Mouse (Mus musculus): ENCODE results near the gene Trrap. TPM values are rescaled to one million over a fixed set of nuclear protein-coding genes. Genes with fewer than 3 reads are reported as not detected.

The Trrap gene
- polyA plus RNA-seq, 1 experiment from 2014 or later = 15.5 TPM

DNA sequence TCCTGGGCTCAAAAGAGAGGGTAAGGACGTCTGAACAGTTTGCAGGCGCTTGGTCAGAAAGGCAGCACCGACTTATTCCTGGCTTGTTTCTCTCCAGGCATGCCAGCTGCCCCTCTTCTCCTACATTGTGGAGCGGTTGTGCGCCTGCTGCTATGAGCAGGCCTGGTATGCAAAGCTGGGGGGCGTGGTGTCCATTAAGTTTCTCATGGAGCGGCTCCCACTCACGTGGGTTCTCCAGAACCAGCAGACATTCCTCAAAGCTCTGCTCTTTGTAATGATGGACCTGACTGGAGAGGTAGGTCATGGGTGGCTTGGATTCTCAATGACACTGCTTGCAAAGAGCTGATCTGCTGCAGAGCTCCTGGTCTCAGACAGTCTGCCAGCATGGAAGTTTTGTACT is 35.5 kb downstream of the Trrap start:
- Histone ChIP-seq H3K9ac (ENCODE audit: low read depth, low read length) (no peak overlapping the region), H3K4me2 (ENCODE audit: low read depth, low read length) (no peak overlapping the region), H3K9me3 (replicated peaks; ENCODE audit: control insufficient read depth, low read length) (no peaks in the 10 kb centered on the region), H3K27ac (ENCODE audit: low read length) (no peak overlapping the region), H3K36me3 (ENCODE audit: control insufficient read depth, insufficient read depth) (peaks cover 43% of the 10 kb centered on the region), H3K27me3 (ENCODE audit: control insufficient read depth, insufficient read depth, low read depth, low read length) (no peaks in the 10 kb centered on the region), H3K4me3 (ENCODE audit: low read depth, low read length) (no peak overlapping the region), H3K4me1 (ENCODE audit: control insufficient read depth, low read depth, low read length) (no peaks in the 10 kb centered on the region)
- ATAC-seq (ENCODE audit: low read depth) = no peak
- WGBS (ENCODE audit: insufficient replicate concordance) = 88% methylated on average over 8 of the region's 8 CpGs

GRCm38 (mm10) chr5:144804181-144804580 is 36.6 kb downstream of the Trrap start:
- Histone ChIP-seq H3K9me3 (replicated peaks; ENCODE audit: control insufficient read depth, low read length) (no peaks in the 10 kb centered on the region), H3K4me2 (ENCODE audit: low read depth, low read length) (no peak overlapping the region), H3K27ac (ENCODE audit: low read length) (no peak overlapping the region), H3K4me3 (ENCODE audit: low read depth, low read length) (no peak overlapping the region), H3K27me3 (ENCODE audit: control insufficient read depth, insufficient read depth, low read depth, low read length) (no peaks in the 10 kb centered on the region), H3K4me1 (ENCODE audit: control insufficient read depth, low read depth, low read length) (no peaks in the 10 kb centered on the region), H3K36me3 (ENCODE audit: control insufficient read depth, insufficient read depth) (peaks cover 45% of the 10 kb centered on the region), H3K9ac (ENCODE audit: low read depth, low read length) (no peak overlapping the region)
- ATAC-seq (ENCODE audit: low read depth) = no peak
- WGBS (ENCODE audit: insufficient replicate concordance) = 64% methylated on average over 7 of the region's 7 CpGs

- Histone ChIP-seq H3K4me2 (ENCODE audit: low read depth, low read length) (no peak overlapping the region), H3K4me1 (ENCODE audit: control insufficient read depth, low read depth, low read length) (no peaks in the 10 kb centered on the region), H3K27ac (ENCODE audit: low read length) (no peak overlapping the region), H3K27me3 (ENCODE audit: control insufficient read depth, insufficient read depth, low read depth, low read length) (no peaks in the 10 kb centered on the region), H3K9me3 (replicated peaks; ENCODE audit: control insufficient read depth, low read length) (no peaks in the 10 kb centered on the region), H3K4me3 (ENCODE audit: low read depth, low read length) (no peak overlapping the region), H3K36me3 (ENCODE audit: control insufficient read depth, insufficient read depth) (peaks cover 42% of the 10 kb centered on the region), H3K9ac (ENCODE audit: low read depth, low read length) (no peak overlapping the region)
- no peak for ATAC-seq (ENCODE audit: low read depth)
- WGBS (ENCODE audit: insufficient replicate concordance) = 83% methylated on average over 10 of the region's 10 CpGs
Measured at GRCm38 (mm10) chr5:144806931-144807330, 39.4 kb downstream of the Trrap start.

DNA sequence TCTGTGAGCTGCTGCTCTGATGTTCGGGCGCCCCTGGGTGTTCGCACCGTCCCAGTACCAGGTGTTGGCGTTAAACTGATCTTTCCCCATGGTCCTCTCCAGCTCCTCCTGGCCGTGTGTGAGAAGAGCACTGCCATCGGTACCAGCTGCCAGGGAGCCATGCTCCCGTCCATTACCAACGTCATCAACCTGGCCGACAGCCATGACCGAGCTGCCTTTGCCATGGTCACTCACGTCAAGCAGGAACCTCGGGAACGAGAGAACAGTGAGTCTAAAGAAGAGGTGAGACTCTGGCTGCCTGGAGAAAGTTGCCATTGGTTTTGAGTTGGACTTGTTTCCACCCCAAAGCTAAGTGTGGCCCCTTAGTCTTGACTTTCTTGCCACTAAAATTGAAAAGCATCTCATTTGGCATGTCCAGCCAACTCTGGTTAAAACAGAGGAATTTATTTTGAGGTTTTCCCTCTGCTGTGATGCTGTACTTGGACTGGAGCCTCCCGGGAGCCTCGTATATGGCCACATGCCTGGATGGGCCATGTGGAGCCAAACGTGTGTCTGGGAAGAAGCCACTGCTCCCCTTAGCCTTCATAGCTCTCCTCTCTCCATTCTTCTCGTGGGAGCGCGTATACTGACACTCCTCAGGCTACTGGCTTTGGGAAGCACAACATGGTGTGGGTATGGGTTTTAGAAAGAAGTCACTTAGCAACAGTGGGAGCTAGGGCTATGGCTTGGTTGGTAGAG is 61.0 kb downstream of the Trrap start:
- Histone ChIP-seq H3K4me3 (ENCODE audit: low read depth, low read length) (no peak overlapping the region), H3K4me2 (ENCODE audit: low read depth, low read length) (no peak overlapping the region), H3K27me3 (ENCODE audit: control insufficient read depth, insufficient read depth, low read depth, low read length) (no peaks in the 10 kb centered on the region), H3K36me3 (ENCODE audit: control insufficient read depth, insufficient read depth) (peaks cover 53% of the 10 kb centered on the region), H3K9ac (ENCODE audit: low read depth, low read length) (no peak overlapping the region), H3K9me3 (replicated peaks; ENCODE audit: control insufficient read depth, low read length) (no peaks in the 10 kb centered on the region), H3K4me1 (ENCODE audit: control insufficient read depth, low read depth, low read length) (no peaks in the 10 kb centered on the region), H3K27ac (ENCODE audit: low read length) (no peak overlapping the region)
- WGBS (ENCODE audit: insufficient replicate concordance) = 85% methylated on average over 20 of the region's 20 CpGs
- no peak for ATAC-seq (ENCODE audit: low read depth)

DNA sequence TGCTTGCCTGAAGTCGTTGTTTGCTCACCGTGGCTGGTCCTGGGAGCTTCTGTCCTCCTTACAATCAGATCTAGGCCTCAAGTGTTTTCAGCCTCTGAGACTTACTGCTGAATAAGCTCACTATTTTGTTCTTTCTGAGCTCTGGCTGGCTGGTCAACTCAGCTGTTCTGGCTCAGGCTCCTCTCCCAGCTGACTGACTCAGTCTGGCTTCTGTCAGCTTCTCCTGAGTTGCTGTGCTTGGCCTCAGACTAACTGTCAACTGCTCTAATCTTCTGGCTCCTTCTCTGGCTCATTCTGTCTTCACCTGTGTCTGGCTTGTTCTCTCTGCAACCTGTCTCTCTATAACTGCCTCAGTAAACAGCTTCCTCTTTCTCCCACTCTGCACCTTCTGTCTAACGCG is 62.1 kb downstream of the Trrap start:
- WGBS (ENCODE audit: insufficient replicate concordance) = 81% methylated on average over 4 of the region's 4 CpGs
- Histone ChIP-seq H3K27ac (ENCODE audit: low read length) (no peak overlapping the region), H3K4me2 (ENCODE audit: low read depth, low read length) (no peak overlapping the region), H3K9ac (ENCODE audit: low read depth, low read length) (no peak overlapping the region), H3K4me1 (ENCODE audit: control insufficient read depth, low read depth, low read length) (no peaks in the 10 kb centered on the region), H3K36me3 (ENCODE audit: control insufficient read depth, insufficient read depth) (peaks cover 53% of the 10 kb centered on the region), H3K27me3 (ENCODE audit: control insufficient read depth, insufficient read depth, low read depth, low read length) (no peaks in the 10 kb centered on the region), H3K4me3 (ENCODE audit: low read depth, low read length) (no peak overlapping the region), H3K9me3 (replicated peaks; ENCODE audit: control insufficient read depth, low read length) (no peaks in the 10 kb centered on the region)
- no peak for ATAC-seq (ENCODE audit: low read depth)

- Histone ChIP-seq H3K27ac (ENCODE audit: low read length) (no peak overlapping the region), H3K9ac (ENCODE audit: low read depth, low read length) (no peak overlapping the region), H3K4me2 (ENCODE audit: low read depth, low read length) (no peak overlapping the region), H3K4me3 (ENCODE audit: low read depth, low read length) (no peak overlapping the region), H3K4me1 (ENCODE audit: control insufficient read depth, low read depth, low read length) (no peaks in the 10 kb centered on the region), H3K9me3 (replicated peaks; ENCODE audit: control insufficient read depth, low read length) (no peaks in the 10 kb centered on the region), H3K36me3 (ENCODE audit: control insufficient read depth, insufficient read depth) (peaks cover 51% of the 10 kb centered on the region), H3K27me3 (ENCODE audit: control insufficient read depth, insufficient read depth, low read depth, low read length) (no peaks in the 10 kb centered on the region)
- ATAC-seq (ENCODE audit: low read depth) = no peak
- WGBS (ENCODE audit: insufficient replicate concordance) = 63% methylated on average over 9 of the region's 9 CpGs
Measured at GRCm38 (mm10) chr5:144831840-144832469, 64.4 kb downstream of the Trrap start.

- Histone ChIP-seq H3K4me1 (ENCODE audit: control insufficient read depth, low read depth, low read length) (no peaks in the 10 kb centered on the region), H3K9me3 (replicated peaks; ENCODE audit: control insufficient read depth, low read length) (no peaks in the 10 kb centered on the region), H3K36me3 (ENCODE audit: control insufficient read depth, insufficient read depth) (peaks cover 40% of the 10 kb centered on the region), H3K9ac (ENCODE audit: low read depth, low read length) (no peak overlapping the region), H3K4me2 (ENCODE audit: low read depth, low read length) (no peak overlapping the region), H3K27me3 (ENCODE audit: control insufficient read depth, insufficient read depth, low read depth, low read length) (no peaks in the 10 kb centered on the region), H3K4me3 (ENCODE audit: low read depth, low read length) (no peak overlapping the region), H3K27ac (ENCODE audit: low read length) (no peak overlapping the region)
- ATAC-seq (ENCODE audit: low read depth) = no peak
- 72% methylated on average over 3 of the region's 3 CpGs for WGBS (ENCODE audit: insufficient replicate concordance)
Measured at GRCm38 (mm10) chr5:144836100-144836499, 68.6 kb downstream of the Trrap start.

- WGBS (ENCODE audit: insufficient replicate concordance) = 88% methylated on average over 20 of the region's 20 CpGs
- Histone ChIP-seq H3K9me3 (replicated peaks; ENCODE audit: control insufficient read depth, low read length) (no peaks in the 10 kb centered on the region), H3K36me3 (ENCODE audit: control insufficient read depth, insufficient read depth) (peaks cover 6% of the 10 kb centered on the region; the same call in 1 of the 2 replicates), H3K27ac (ENCODE audit: low read length) (no peak overlapping the region), H3K4me3 (ENCODE audit: low read depth, low read length) (no peak overlapping the region), H3K27me3 (ENCODE audit: control insufficient read depth, insufficient read depth, low read depth, low read length) (no peaks in the 10 kb centered on the region), H3K9ac (ENCODE audit: low read depth, low read length) (no peak overlapping the region), H3K4me1 (ENCODE audit: control insufficient read depth, low read depth, low read length) (no peaks in the 10 kb centered on the region), H3K4me2 (ENCODE audit: low read depth, low read length) (no peak overlapping the region)
- ATAC-seq (ENCODE audit: low read depth) = no peak
Measured at GRCm38 (mm10) chr5:144845352-144845751, 77.8 kb downstream of the Trrap start.

DNA sequence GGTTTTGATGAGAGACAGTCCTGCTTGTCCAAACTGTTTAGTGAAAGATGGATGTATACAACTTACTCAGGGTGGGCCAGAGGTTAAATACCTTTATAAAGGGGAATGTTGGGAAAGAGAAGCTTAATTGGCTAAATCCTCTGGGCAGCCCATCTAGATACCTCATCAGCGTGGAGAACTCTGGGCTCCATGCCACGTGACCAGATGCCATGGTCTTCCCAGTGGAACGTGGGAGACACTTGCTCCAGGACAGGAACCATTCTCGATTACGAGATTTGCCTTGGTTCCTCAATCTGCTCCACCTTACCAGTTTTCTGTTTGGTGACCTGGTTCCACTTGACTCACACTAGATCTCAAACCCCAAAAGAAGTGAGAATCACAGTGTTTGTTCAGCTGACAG is 81.2 kb downstream of the Trrap start:
- H3K9me3 ChIP-seq (replicated peaks; ENCODE audit: control insufficient read depth, low read length) = no peaks in the 10 kb centered on the region
- no peak for ATAC-seq (ENCODE audit: low read depth)
- H3K27ac ChIP-seq (ENCODE audit: low read length) = no peak overlapping the region
- no peak overlapping the region for H3K4me3 ChIP-seq (ENCODE audit: low read depth, low read length)
- H3K4me1 ChIP-seq (ENCODE audit: control insufficient read depth, low read depth, low read length) = no peaks in the 10 kb centered on the region
- WGBS (ENCODE audit: insufficient replicate concordance) = 76% methylated on average over 5 of the region's 5 CpGs
- H3K36me3 ChIP-seq (ENCODE audit: control insufficient read depth, insufficient read depth) = peaks cover 22% of the 10 kb centered on the region
- H3K27me3 ChIP-seq (ENCODE audit: control insufficient read depth, insufficient read depth, low read depth, low read length) = no peaks in the 10 kb centered on the region
- no peak overlapping the region for H3K9ac ChIP-seq (ENCODE audit: low read depth, low read length)
- no peak overlapping the region for H3K4me2 ChIP-seq (ENCODE audit: low read depth, low read length)
